Mouse (Mus musculus) frontal cortex, adult (tissue): ENCODE measurements around the gene Col4a2.
"Not testable (repeated sequence)": the region's sequence is repeated elsewhere in the genome, so short reads cannot be mapped to it uniquely, and the experiment has no call there.

Experiments used
- ATAC-seq: cut with Nextera tagmentation; 2 replicates; pipeline ENCODE4 v1.9.2; 2017; ENCODE audit warnings: mild to moderate bottlenecking, moderate library complexity, mixed read lengths; ENCODE audit not compliant: low TSS enrichment

Gene Col4a2

DNA sequence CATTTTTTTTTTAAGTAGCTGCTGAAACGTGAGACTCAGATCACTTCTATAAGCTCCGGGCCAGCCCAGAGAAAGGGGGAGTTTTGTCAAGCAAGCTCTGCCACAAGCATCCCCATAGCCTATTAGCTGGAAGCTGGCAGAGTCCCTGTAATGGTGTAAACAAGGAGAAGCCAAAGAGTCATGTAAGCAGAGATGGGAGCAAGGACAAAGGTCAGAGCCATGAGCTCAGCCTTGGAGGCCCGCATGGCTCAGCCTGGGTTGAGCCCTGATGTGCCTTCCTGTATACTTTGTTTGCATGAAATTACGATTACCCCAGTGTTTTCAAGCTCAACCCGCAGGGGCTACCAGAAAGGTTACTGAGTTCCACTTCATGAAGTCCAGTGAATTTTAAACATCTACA, 146.4 kb downstream of the Col4a2 start:
- no peak for ATAC-seq

DNA sequence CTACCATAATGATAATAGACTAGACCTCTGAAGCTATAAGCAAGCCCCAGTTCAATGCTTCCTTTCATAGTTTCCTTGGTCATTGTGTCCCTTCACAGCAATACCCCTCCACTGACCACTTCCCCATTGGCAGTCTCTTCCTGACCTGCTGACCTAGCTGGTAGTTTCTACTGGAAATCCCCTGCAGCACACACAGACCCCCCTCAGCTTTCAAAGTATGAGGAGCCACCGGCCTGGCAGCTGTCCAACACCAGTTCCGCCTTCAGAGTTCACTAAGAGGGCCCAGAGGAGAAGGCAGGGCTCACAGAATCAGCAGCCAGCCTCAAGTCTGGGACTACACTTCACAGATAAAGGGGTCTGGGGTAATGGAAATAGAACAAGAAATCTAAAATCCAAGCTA, 148.3 kb downstream of the Col4a2 start:
- ATAC-seq = no peak

DNA sequence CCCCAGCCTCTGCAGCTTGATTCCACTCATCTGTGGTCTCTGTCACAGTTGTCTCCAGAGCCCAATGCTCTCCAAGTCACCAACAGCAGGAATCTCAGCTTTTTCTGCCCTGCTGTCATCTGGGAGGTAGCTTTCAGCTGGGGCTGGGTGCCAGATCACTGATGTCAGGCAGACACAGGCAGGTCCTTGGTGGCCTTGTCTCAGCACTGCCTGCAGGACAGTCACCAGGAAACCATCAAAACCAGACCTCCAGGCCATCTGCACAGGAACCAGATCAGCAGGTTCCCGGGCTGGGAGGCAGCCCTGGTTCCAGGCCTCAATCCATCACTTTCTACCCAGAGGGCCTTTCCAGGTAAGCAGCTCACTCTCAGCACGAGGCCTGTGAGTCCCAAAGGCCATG, 149.2 kb downstream of the Col4a2 start:
- ATAC-seq = no peak

DNA sequence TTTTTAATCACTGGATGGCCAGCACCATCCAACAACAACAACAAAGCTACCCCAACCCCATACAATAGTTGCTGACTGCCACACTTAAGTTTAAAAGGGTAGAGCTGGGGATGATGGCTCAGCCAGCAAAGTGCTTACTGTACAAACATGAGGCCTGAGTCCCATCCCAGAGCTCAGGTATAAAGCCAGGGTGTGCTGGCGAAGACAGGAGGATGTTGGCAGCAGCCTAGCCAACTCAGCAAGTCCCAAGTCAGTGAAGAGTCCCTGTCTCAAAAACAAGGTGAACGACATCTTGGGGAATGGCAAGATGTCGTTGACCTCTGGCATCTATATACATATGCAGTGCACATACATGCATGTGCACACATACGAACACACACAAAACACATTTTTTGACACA, 150.0 kb downstream of the Col4a2 start:
- no peak for ATAC-seq

DNA sequence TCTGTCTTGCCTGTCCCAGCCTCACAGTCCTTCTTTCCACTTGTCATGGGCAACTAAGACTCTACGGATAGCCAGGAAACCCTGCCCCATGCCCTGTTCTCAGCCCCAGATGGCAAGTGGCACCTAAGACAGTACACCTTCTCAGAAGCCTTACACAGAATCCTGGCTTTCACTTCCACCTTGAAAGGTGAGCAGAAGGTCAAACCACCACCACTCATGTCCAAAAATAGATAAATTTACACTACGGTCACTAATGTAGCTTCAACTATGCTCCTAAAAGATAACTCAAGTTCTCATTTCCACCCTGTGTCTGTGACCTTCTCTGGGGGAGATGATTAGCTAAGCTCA, 150.9 kb downstream of the Col4a2 start:
- no peak for ATAC-seq

DNA sequence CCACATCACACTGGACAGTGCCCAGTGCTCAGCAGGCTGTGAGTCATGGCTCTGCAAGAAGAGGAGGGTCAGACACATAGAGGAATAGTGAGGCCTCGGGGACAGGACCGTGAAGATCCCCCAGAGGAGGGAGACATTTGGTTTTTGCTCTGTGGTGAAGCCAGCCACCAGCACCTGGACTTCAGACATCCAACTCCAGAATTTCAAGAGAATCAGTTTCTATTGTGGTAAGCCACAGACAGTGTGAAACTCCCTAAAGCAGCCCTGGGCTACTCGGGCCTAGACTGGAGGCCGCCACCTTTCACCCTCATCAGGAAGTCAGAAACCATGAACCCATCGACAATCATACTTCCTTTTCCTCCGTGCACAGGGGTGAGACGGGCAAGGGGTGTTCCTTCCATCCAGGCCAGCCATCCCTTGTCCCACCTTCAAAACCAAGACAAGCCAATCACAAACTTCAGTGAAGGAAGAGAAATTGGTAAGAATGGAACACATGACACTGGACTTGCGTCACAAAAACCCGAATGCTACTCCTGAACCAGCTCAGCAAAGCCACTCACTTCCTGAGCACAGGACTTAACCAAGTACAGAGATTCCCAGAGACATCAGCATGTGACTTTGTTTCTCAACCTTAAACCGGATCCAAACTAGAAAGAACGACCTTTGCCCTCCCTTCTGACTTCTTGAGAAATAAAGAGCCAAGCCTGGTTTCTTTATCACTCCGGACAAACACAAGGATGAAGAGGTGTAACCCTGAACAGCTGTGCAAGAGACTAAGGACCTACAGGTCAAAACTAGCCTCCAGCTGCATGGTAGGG, 151.5 kb downstream of the Col4a2 start:
- ATAC-seq = no peak

DNA sequence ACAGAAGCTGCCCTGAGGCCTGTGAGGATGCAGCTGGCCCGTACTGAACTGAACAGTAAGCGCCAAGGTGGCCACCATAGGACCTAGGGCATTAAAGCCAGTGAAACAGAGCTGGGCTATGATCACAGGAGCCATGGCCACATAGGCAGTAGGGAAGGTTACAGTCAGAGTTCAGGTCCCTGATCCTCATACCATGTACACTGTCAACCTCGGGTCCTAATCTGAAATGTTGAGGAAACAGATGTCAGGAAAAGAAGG, 152.0 kb downstream of the Col4a2 start:
- ATAC-seq = no peak

DNA sequence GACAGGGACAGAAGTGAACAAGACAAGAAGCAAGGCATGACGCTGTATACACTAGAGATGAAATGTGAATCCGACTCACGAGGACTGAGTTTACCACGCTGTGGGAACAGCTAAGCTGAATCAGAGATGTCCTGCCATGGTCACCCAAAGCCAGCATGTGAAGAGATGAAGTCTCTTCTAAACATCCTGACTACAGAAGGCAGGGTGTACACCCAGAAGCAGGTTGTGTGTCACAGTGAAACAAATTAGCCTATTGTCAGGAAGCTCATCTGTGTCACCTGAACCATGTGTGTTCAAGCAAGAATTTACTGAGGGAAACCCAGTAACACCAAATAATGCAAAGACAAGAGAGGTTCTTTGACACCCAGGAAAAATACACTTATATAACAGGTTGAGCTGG, 153.0 kb downstream of the Col4a2 start:
- ATAC-seq = no peak

DNA sequence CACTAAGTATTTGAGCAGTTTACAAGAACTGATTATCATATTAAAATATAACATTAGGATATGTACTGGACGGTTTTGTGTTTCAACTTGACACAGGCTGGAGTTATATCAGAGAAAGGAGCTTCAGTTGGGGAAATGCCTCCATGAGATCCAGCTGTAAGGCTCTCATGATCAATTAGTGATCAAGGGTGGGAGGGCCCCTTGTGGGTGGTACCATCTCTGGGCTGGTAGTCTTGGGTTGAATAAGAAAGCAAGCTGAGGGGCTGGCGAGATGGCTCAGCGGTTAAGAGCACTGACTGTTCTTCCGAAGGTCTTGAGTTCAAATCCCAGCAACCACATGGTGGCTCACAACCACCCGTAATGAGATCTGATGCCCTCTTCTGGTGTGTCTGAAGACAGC, 153.9 kb downstream of the Col4a2 start:
- not testable (repeated sequence) for ATAC-seq

DNA sequence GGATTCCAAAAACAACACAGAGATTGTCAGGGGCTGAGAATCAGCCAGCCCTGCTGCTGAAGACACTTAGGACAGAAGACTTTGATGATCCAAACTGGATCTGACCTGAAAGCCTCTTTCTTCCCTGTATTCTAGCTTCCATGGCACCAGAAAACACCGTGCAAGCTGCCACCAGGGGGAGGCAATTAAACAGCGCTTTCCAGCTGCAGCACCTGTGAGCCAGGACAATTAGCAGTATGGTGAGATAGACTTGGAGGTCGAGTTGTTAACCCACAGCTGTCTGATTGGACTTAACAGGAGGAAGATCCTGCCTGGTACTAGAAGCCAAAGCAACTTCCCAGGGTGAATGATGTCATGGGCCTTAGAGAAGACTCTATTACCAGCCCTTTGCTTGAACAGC, 156.5 kb downstream of the Col4a2 start:
- ATAC-seq = no peak

DNA sequence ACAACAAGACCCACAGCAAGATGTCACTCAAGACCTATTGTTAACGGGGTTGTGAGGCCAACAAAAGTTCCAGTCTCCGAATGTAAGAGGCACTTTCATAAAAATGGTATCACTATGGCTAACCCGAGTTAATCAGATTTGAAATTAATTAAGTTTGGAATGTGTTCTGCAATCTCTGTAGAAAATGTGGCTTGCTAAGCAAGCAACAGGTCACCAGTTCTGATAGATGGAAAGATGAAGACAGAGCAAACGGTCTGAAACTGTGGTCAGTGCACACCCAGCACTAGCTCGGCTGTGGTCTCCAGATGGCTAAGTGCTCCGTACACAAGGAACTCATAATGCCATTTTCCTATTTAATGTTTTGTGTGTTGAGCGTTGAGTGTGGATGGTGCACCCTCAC, 158.1 kb downstream of the Col4a2 start:
- no peak for ATAC-seq

DNA sequence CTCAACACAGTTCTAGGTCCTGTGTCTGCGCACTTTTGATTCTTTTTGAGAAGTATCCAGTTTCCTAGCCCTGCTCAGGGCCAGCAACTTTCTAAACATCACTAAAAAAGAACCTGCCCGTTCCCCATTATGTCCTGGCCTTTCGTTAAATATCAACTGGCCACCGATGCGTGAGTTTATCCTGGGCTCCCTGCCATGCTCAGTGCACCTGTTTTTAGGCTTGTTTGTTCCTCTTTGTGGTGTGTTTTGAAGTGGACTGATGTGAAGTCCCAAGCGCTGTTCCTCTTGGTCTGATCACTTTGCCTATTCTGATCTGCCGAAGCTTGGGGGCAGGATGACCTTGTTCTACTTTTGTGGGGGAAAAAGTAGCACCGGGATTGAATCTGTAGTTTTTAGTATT, 158.7 kb downstream of the Col4a2 start:
- ATAC-seq = no peak

DNA sequence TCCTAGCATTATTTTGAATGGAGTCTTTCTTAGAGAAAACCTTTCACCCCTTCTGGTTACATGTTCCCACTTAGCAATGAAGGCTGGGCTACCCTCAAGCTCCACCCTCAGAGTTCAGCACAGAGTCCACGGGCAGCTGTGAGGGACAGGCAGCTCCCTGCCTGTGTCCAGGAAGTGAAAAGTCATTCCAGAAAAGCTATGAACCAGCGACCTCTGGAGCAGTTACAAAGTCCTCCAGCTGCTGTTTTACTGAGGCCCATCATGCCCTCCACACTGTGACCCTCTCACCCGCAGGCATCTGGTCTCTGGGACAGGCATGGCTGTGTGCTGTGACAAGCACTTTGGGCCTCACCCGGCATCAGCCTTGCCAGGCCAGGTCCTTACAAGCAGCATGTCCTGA, 160.5 kb downstream of the Col4a2 start:
- no peak for ATAC-seq

DNA sequence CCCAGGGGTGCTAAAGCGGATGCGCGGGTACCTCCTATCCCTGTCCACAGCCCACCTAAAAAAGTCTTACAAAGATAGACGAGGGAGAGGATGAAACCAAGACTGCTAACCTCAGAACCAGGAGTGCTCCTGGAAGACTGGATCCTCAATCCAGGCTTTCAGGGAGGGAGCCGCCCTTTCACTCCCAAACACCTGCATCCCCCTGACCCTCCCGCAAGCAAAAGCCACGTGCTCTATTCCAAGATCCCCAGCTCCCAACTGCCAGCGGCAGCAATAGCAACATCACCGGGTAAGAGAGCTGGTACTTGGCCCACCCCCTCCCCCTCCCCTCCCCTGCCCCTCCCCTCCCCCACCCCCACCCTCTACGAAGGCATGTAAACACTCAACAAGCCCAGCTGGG, 162.8 kb downstream of the Col4a2 start:
- no peak for ATAC-seq

DNA sequence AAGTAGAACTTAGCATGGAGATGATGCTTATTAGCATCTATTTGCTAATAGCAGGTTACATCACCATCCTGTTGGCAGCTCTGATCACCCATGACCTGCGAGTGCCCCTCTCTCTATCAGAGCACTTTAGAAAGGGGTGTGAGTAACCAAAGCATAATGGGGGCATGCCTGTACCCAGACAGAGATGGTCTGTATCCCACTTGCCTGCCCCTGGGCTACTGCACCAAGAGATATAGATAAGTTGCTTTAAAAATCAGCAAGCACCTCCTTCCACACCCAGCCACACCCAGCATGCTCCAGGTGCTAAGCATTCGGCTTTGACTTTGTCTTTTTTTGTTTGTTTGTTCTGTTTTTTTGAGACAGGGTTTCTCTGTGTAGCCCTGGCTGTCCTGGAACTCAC, 163.3 kb downstream of the Col4a2 start:
- no peak for ATAC-seq

DNA sequence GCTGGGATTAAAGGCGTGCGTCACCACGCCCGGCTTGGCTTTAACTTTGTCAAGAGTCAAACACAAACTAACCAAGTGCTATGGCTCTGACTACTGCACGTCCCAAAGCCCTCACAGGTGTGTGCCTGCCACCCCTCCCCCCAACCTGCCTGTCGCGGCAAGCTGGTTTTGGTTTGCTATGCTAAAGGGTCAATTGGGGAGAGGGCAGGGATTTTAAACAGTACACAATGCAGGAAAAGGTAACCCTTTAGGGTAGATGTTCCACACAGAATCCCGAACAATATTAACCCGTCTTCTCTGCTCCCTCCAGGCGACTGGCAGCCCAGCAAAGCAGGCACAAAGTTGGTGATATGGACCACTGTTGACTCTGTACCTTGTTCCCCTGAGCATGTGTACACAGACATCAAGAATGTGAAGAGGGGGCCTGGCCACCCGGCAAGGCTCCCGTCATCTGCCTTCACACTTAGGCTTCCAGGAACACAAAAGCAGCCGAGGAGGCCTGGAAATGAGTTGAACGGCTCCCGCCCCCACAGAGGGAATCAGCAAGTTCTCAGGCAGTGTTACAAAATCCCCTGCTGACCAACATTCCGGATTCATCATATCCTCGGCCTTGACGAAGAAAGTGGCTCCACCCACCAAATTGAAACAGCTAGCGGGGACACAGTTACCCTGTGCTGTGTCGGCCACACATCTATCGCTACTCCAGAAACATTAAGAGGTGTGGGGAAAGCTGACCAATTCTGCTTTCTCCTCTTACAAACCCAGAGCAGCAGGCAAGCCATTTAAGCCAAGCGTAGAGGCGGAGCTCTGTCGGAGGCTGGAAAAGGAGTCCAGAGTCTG, 164.0 kb downstream of the Col4a2 start:
- ATAC-seq = peak; percentile 74

DNA sequence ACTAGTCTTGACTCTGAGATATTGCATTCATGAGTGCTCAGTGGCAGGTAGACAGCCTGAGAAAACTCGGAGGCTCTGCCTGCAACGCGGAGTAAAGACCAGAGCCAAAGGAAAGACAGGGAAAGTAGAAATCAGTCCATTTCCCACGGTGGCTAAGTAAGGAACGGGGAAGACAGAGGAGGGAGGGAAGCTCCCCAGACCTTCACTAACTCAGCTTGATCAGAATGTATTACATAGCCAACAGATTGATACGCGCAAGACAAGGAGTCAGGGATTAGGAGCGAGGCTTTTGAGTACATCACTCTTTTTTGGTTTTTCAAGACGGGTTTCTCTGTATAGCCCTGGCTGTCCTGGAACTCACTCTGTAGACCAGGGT, 164.6 kb downstream of the Col4a2 start:
- no peak for ATAC-seq

DNA sequence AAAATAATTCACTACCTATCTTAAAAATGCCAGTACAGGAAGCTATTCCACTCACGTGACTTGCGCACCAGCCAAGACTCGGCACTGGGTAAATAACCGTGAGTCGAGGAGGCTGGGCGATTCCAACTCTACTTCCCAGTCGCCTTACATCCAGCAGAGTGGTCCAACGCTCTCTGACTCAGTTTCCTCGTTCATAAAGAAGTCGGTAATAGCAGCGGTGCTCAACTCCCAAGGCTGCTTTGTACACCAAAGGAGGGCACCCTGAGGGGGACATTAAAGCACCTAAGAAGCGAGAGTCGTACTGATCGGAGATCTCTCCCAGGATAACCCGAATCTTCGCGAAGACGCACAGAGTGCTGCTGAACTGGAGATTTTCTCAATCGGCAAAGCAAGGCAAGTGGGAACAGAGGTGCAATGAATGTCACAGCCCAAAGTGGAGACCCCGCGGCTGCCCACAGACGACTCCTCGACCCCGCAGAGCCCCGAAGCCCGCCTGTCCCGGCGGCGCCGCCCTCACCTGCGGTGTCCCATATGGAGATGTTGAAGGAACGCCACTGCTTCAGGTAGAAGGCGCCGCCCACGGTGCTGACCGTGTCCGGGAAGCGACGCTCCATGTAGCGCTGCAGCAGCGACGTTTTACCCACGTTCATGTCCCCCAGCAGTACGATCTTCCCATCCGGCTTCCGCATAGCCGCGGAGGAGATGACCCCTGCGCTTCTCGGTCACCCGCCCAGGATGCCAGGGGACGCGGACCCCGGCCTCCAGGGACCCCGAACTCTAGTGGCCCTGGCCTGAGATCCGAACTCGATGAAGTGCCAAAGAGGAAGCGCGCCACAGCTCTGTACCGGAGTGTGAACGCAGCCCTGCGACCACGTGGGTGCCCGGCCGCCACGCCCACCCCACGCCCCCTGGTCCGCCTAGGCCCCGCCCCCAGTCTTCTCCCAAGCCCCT, 165.5 kb downstream of the Col4a2 start, which contains the start of gene Rab20:
Rab20 (minus strand) TSS at position 900 of the 951 bp plus-strand sequence.
- no peak for ATAC-seq

DNA sequence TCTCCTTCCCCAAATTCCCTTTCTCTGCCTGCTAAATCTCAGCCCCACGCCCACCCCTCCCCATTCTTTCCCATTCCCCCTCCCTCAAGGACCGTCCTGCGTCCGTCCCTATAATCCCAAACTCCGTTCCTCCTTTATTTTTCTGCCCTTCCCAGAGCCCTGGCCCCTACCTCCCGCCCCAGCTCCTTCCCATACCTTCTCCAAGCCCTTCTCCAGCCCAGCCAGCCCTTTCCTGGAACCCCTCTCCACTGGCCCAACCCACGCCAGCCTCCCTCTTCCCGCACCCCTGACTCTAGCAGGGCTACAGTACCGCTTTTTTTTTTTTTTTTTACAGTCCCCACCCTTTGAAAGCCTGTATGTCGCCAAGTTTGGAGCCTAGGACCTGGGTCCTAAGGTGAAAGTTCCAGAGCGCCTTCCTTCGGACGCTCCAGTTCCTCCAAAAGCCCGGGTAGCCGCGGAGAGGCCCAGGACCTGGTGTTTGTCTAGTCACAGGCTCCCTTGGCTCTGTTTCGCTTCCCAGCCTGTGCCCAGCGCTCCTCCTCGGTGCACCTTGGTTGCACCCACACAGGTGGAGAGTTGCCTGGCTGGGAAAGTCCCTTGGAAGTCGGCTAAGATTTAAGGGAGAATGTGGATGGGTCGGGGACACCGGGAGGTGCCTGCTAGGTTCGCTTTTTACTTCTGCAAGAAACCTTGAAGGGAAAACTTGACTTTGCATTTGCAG, 166.4 kb downstream of the Col4a2 start:
- no peak for ATAC-seq

DNA sequence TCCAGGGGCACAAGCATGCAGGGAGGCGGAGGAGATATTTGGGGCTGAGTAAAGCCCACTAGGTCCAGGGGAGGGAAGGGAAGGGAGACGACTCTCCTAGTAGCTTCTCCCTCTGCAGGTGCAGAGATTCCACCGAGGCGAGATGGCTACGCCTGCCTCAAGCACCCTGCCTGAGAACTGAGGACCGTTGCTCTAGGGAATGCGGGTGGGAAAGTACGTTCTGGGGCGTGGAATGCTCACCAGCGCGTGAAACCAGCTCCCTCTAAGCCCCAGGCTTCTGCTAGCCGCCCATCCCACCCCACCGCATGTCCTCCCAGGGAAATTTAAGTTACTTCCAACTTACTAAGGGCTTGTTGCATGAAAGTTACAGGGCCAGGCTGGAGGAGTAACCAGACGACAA, 167.0 kb downstream of the Col4a2 start:
- no peak for ATAC-seq

DNA sequence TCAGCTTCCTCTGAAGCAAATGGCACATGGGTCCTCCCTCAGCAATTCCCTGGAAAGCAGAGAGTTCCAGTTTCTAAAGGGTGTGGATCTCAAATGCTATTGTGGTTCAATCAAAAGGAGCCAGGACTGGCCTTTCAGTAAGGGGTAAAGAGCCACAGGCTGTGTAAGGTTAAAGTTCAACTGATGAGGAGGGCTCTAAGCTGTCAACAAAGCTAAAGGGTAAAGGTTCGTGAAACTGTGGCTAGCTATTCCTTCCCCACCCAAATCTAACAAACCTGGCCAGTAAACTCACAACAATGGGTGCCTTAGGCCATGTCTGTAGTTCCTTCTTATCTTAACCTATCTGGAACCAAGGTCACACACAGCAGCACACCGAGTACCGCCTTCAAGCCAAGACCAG, 169.3 kb downstream of the Col4a2 start:
- no peak for ATAC-seq

DNA sequence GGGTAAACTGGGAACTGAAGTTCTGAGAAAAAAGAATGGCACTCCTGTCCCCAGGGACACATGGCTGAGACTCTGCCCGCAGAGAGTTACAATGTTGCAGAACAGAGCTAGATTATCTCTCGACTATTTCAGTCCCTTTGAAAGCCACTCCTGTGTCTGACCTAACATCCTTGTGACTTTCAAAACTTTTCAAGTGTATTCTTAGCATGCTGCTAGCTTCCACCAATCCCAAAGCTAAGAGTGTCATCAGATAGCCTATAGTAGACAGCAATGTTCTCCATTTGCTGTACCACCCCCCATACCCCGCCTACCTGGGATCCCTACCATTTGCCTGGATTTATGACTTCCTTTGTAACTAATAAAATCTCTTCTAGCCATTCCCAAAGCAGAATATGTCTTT, 169.9 kb downstream of the Col4a2 start:
- ATAC-seq = no peak
